Mouse (Mus musculus) megakaryocyte progenitor cell, adult 5-6 weeks (primary cell): ENCODE data around the gene Cdk18. TPM values are rescaled to one million over a fixed set of nuclear protein-coding genes. Genes with fewer than 3 reads are reported as not detected.

Experiments
- ATAC-seq: replicated peaks from 2 replicates; pipeline ENCODE4 v1.8.0; 2016; ENCODE audit warnings: mild to moderate bottlenecking, moderate TSS enrichment, inconsistent platforms; ENCODE audit not compliant: poor library complexity
- total RNA-seq, 2 experiments: library from RNA; stranded (forward) in 1 of 2; stranded (reverse) in 1 of 2; fragments of 157-497, 149-512 nt in 1 of 2; fragments of 200-1000 nt in 1 of 2; gene quantifications; 2 replicates each; pipeline versions ENCODE4 v1.2.3 to v1.2.4; 2015 to 2017

Cdk18 gene
- total RNA-seq, 2 experiments from 2014 or later: 0.75 to 2.3 TPM

DNA sequence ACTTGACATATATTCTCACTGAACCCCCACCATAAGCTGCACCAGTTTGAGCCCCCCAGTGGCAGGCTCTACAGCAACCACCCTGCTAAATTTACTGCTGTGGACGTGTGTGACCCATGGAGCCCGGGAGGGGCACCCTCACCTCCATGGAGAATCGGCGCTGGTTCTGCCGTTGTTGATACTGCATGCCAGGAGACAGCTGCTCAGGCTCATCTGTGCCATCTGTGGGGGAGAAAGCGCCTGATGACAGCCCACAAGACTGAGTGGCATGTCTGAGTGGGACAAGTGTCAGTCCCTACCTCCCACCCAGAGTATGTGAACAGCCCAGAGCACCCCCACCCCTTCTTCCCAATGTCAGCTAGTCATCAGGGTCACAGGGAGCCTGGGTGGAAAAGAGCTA is 17.6 kb downstream of the Cdk18 start:
- ATAC-seq: no peak

DNA sequence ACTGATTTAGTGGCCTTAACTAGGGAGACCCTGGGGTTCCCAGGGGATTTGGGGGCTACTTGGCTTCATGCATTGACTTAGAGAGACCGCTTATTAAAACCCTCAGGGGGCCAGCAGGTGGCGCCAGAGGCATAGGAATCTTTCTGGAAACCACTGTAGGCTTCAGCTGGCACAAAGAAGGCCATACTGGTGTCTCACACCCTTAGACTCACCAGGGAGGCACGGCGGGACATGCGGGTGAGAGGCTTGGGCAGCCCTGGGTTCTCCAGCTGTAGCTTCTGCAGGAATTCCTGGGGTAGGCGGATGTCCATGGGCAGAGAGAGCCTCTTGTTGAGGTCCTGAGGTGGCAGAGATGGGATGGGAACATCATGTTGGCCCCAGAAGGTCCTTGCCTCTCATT is 18.2 kb downstream of the Cdk18 start:
- ATAC-seq: peak; percentile 73

- ATAC-seq: peak; percentile 85
Measured at GRCm38 (mm10) chr1:132116606-132117005, 22.9 kb downstream of the Cdk18 start.

DNA sequence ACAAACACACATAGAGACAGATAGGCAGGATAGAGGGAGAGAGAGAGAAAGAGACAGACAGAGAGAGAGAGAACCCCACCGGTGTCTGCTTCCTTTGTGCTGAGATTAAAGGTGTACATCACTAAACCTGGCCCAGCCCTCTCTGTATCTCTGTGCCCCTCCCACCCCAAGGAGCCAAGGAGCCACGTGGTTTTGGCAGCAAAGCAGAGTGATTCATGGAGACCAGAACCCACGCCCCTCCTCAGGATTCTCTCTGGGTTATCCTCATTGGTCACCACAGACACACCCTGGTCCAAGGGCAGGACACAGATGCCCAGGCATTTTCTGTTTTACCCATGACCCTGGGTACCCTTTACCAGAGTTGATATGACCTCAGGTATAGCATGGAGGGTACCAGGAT is 26.4 kb downstream of the Cdk18 start:
- no peak for ATAC-seq

- no peak for ATAC-seq
Measured at GRCm38 (mm10) chr1:132112426-132112825, 27.1 kb downstream of the Cdk18 start.

DNA sequence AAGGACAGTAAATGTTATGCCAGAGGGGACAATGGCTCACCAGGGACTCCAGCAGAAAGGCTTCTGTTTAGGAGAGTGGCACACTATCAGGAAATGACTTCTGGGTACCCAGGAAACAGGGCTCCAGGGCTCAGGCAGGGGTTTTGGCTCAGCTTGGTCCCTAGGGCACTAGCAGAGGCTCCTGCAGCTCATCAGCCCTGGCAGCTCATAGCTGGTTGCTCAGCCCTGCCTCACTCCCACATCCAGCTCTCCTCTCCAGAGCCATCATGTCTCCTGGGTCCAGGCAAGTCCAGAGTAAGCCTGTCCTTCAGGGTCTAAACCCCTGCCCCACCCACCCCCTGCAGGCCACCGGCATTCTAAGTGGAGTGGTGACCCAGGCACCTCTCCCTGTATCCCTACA is 28.1 kb downstream of the Cdk18 start:
- no peak for ATAC-seq

DNA sequence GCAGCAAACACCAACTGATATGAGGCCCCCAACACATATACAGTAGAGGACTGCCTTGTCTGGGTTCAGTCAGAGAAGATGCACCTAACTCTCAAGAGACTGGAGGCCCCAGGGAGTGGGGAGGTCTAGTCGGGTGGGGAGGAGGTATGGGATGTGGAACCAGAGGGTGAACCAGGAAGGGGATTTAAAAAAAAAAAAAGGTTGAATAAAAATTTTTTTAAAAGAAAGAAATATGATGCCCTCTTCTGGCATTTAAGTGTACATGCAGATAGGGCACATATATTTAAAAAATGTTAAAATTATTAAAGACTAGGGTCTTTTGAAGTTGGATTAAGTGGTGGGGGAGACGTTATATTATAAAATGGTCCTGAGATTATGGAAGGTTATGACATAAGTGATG is 30.1 kb downstream of the Cdk18 start:
- ATAC-seq: no peak

DNA sequence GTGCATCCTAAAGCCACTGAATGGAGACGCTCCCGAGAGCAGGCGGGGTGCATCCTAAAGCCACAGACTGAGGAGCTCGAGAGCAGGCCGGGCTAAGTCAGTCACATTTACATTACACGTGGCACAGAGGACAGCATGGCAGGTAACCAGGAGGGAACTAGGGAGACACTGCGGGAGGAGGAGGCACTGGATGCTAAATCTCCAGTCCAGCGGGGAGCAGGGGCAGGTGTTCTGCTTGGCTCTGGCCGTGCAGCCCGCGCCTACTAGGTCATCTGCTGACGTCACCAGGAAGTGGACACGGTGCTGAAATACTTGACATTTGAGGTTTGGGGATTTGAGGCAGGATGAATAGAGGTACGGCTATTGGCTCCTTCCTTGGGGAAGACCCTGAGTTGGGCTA is 35.1 kb downstream of the Cdk18 start:
- no peak for ATAC-seq

GRCm38 (mm10) chr1:132101953-132102697 is 37.4 kb downstream of the Cdk18 start:
- ATAC-seq: no peak

GRCm38 (mm10) chr1:132099775-132100174 is 39.7 kb downstream of the Cdk18 start:
- peak; percentile 49 for ATAC-seq

DNA sequence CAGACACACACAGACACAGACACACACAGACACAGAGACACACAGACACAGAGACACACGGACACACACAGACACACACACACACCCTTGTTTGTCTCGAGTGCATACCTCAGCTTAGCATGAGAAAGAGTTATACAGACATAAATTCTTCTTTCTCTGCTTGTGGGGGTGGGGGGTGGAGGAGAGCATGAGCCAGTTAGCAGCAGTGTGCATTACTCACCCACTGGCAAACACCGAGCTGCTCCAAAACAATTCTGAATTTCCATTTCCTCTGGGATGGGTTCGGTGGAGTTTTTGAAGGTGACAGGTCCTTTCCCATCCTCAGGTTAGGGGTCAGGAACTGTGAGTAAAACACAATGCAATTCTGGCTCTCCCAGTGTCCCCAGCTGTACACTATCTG is 40.5 kb downstream of the Cdk18 start:
- ATAC-seq: no peak

- ATAC-seq: no peak
Measured at GRCm38 (mm10) chr1:132098076-132098475, 41.4 kb downstream of the Cdk18 start.

DNA sequence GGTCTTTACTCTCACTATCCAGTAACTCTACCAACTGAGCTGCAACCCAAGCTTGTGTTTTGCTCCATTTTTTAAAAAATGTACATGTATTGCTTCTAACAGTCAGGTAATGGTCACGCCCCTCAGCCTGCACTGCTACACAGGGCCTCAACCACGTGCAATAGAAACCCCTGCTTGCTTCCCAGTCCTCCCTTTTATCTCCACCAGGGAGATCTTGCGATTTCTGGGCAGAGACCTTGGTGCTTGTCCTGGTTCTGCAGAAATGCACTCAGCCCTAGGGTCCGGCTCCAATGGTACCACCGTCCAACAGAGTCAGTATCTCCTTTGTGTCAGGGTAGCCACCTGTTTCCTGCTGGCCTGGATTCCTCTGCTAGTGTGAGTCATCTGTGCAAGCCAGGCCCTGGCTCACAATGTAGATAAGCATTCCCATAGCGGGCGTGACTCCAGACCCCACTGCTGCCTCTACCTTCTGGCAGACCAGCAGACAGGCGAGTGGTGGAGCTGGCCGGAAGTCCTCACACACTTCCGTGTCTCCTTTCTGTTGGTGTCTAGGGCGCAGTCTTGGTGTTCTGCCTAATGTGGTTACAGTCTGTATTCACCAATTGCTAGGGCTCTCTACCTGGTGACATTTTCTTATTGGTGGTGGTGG is 44.0 kb downstream of the Cdk18 start:
- peak; percentile 91 for ATAC-seq

GRCm38 (mm10) chr1:132093269-132093668 is 46.2 kb downstream of the Cdk18 start:
- no peak for ATAC-seq

GRCm38 (mm10) chr1:132090266-132090665 is 49.2 kb downstream of the Cdk18 start:
- ATAC-seq: no peak

DNA sequence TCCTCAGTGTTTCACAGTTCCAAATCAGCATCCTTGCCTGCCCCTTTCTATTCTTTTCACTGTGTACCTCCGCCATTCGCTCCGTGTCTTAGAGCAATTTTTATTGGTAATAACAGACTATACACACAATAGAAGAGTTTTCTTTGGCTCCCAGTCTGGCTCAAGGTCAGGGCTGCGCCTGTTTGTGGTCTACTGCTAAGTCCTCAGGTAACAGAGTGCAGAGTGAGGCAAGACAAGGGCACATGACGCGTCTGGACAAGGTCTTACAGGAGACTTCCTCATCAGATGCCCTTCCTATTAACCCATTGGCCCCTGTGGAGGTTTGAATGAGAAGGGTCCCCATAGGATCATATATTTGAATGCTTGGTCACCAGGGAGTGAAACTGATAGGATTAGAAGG is 49.7 kb downstream of the Cdk18 start:
- ATAC-seq: peak; percentile 45

DNA sequence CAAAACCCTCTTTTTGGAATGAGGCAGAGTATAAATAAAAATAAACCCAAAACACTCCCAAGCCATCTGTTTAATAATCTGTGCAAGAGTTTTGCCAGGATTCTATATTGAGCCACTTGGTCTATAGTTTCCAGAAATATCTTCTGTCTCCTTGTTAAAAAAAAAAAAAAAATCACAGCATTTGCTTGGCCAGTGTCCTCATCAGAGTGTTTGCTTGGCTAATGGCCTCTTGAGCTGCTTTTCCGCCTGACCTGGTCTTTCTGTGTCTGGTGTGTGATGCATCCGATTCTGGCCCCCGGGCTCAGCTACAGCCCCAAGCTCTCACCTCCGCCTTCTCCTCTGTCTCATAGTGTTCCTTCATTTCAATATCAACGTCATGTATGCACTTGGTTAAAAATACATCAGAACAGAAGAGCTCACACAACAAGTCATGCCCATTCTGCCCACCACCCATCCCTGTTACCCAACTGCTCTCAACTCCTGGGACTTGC is 51.3 kb downstream of the Cdk18 start:
- ATAC-seq: no peak

DNA sequence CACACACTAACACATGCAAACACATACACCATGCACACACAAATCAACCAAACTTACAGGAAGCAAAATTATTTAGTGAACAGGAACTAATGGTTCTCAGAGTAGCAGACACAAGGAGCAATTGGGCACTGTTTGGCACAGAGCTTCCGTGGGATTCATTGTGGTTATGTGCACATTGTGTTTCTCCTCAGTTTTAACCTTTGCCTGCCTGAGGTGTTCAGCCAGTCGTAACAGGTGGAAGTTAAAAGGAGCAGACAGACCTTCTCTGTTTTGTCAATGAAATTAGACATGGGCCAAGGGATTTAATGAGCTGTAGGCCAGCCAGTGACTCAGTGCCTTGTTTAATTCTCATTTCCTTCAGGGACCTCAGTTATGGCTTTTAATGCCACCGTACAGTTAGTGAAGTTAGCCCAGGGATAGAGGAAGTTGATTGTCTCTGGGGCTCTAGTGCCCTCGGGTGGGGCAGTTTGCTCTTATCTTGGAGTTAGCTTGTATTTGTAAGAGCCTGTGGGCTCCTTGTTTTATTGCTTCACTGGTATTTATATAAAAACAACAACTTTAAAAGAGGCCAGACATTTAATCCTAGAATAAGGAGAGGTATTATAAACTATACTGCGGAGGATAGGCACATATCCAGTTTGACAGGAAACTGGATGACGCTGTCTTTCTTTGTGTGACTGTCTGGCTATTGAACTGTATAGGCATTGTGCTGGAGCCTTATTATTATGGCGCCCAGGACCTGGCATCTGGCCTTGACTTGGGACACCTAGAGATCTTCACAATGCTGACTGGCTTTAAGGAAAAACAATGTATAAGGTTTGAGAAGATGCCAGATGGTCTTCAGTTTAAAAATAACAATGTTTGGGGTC is 54.1 kb downstream of the Cdk18 start:
- ATAC-seq: peak; percentile 89

GRCm38 (mm10) chr1:132078413-132078812 is 61.1 kb downstream of the Cdk18 start:
- ATAC-seq: peak; percentile 60

DNA sequence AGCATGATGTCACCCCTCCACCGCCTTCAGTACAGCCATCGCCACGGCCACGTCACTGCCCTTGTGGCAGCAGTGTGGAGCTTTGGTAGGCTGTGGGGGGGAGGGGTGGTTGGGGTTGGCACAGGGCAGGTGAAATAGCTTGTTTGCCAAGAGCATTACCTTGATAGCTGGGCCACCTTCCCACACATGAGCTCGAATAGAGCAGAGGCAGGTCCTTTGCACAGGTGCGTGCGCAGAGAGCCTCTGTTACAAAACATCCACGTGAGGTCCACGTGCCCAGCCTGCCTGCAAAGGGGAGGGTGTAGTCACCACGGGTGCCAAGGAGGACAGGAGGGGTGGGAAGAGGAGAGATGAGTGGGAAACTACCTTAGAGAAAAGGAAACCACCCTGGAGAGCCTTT is 63.9 kb downstream of the Cdk18 start:
- ATAC-seq: no peak

- ATAC-seq: no peak
Measured at GRCm38 (mm10) chr1:132070659-132071058, 68.8 kb downstream of the Cdk18 start.

DNA sequence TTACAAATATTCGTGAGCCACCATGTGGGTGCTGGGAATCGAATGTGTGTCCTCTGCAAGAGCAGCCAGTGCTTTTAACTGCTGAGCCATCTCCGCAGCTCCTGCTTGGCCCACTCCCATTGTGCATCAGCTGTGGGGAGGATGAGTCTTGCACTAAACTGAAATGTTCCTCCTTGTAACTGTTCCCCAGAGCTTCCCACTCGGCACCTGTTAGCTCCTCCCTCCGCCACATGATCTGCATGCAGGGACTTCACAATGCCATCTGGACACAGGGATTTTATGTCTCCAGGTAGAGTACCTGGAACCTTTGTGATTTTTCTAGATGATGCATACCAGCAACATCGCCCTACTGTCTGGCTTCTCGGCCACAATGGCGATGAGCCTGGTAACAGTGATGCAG is 70.0 kb downstream of the Cdk18 start:
- ATAC-seq: no peak
